15 mouse cellular contexts compared by ENCODE assay signal in genomic region chr14:48801283-48801682, GRCm38 (mm10).
DNase-seq lines count a peak whose midpoint lies in the region; ATAC-seq lines count a peak whose summit lies in the region.
"Had no signal": no experiment of that assay in that cellular context is flagged by ENCODE, and none has a peak within 500 bp of the region (broad histone marks: within the 10 kb centered on the region; RNA-seq: fewer than 3 reads in every experiment).

No protein-coding gene starts in this region.

- no peak overlapping the region for H3K27ac ChIP-seq in heart, embryonic 13.5 days (replicated peaks)
- no peak overlapping the region; the same call in 1 of the 2 replicates for H3K27ac ChIP-seq in embryonic facial prominence, embryonic 10.5 days (replicated peaks)
- no peak overlapping the region for H3K27ac ChIP-seq in forebrain, embryonic 13.5 days
- no peak overlapping the region for H3K27ac ChIP-seq in midbrain, embryonic 15.5 days
- H3K27ac ChIP-seq: liver, embryonic 12.5 days had no signal

- no peaks in the 10 kb centered on the region for H3K9me3 ChIP-seq in heart, embryonic 13.5 days
- H3K9me3 ChIP-seq in embryonic facial prominence, embryonic 10.5 days = no peaks in the 10 kb centered on the region
- no peaks in the 10 kb centered on the region for H3K9me3 ChIP-seq in forebrain, embryonic 13.5 days (replicated peaks)
- no peaks in the 10 kb centered on the region for H3K9me3 ChIP-seq in midbrain, embryonic 15.5 days
- H3K9me3 ChIP-seq: G1E; liver, embryonic 12.5 days had no signal

- no peaks in the 10 kb centered on the region for H3K27me3 ChIP-seq in heart, embryonic 13.5 days (replicated peaks)
- H3K27me3 ChIP-seq in embryonic facial prominence, embryonic 10.5 days (replicated peaks; ENCODE audit: low read depth, poor library complexity, severe bottlenecking) = peaks cover 19% of the 10 kb centered on the region
- peaks cover 67% of the 10 kb centered on the region for H3K27me3 ChIP-seq in forebrain, embryonic 13.5 days
- H3K27me3 ChIP-seq in midbrain, embryonic 15.5 days (replicated peaks) = no peaks in the 10 kb centered on the region
- H3K27me3 ChIP-seq: liver, embryonic 12.5 days had no signal

- no peak overlapping the region for H3K9ac ChIP-seq in heart, embryonic 13.5 days
- no peak overlapping the region for H3K9ac ChIP-seq in forebrain, embryonic 13.5 days
- no peak overlapping the region for H3K9ac ChIP-seq in midbrain, embryonic 15.5 days
- H3K9ac ChIP-seq: liver, embryonic 12.5 days had no signal

- H3K4me3 ChIP-seq in heart, embryonic 13.5 days = peak overlapping the region; percentile 9; the same call in 1 of the 2 replicates
- 0 out of 2 replicates have a peak overlapping the region, but pooled peaks have one; percentile 15 for H3K4me3 ChIP-seq in embryonic facial prominence, embryonic 10.5 days
- H3K4me3 ChIP-seq in forebrain, embryonic 13.5 days = no peak overlapping the region
- H3K4me3 ChIP-seq in midbrain, embryonic 15.5 days = 0 out of 2 replicates have a peak overlapping the region, but pooled peaks have one; percentile 5
- H3K4me3 ChIP-seq: liver, embryonic 12.5 days had no signal

- WGBS in heart, embryonic 13.5 days = 51% methylated on average over 14 of the region's 14 CpGs
- 33% methylated on average over 14 of the region's 14 CpGs for WGBS in embryonic facial prominence, embryonic 10.5 days
- WGBS in forebrain, embryonic 13.5 days = 25% methylated on average over 14 of the region's 14 CpGs
- WGBS in midbrain, embryonic 15.5 days = 23% methylated on average over 14 of the region's 14 CpGs

- H3K36me3 ChIP-seq in heart, embryonic 13.5 days = no peaks in the 10 kb centered on the region
- no peaks in the 10 kb centered on the region for H3K36me3 ChIP-seq in embryonic facial prominence, embryonic 10.5 days (replicated peaks)
- no peaks in the 10 kb centered on the region for H3K36me3 ChIP-seq in forebrain, embryonic 13.5 days (ENCODE audit: poor library complexity, severe bottlenecking)
- no peaks in the 10 kb centered on the region for H3K36me3 ChIP-seq in midbrain, embryonic 15.5 days (replicated peaks)
- H3K36me3 ChIP-seq: G1E; liver, embryonic 12.5 days had no signal

- intact Hi-C loops in heart, postnatal 14 days (cut with DNase I) = no loop called here

- no peak for ATAC-seq in heart, embryonic 13.5 days (ENCODE audit: extremely low read depth, insufficient number of reproducible peaks, low FRiP score, low TSS enrichment)
- ATAC-seq in forebrain, embryonic 13.5 days = no peak
- peak; percentile 62 for ATAC-seq in midbrain, embryonic 15.5 days (replicated peaks)
- ATAC-seq: inflammation-experienced regulatory T-cells, adult 6 months; liver, embryonic 12.5 days; lung, postnatal 0 days had no signal

- no peak for DNase-seq in heart, postnatal 14 days
- peak; percentile 28 for DNase-seq in embryonic facial prominence, embryonic 10.5 days (ENCODE audit: low spot score)
- no peak for DNase-seq in testis, postnatal 14 days (ENCODE audit: low spot score)
- DNase-seq in kidney, postnatal 36 days = no peak
- no peak for DNase-seq in Muller cell, postnatal 12 days (ENCODE audit: inconsistent ontology term)
- DNase-seq: adrenal gland, postnatal 14 days; cerebellum, postnatal 14 days; left cerebral cortex, postnatal 4 days had no signal

- H3K4me2 ChIP-seq in heart, embryonic 13.5 days = peak overlapping the region; percentile 37; the same call in 1 of the 2 replicates
- H3K4me2 ChIP-seq in forebrain, embryonic 13.5 days = peak overlapping the region; percentile 36
- H3K4me2 ChIP-seq in midbrain, embryonic 15.5 days = peak overlapping the region; percentile 40
- H3K4me2 ChIP-seq: liver, embryonic 12.5 days had no signal

- H3K4me1 ChIP-seq in heart, embryonic 13.5 days = 0 out of 2 replicates have a peak, but pooled peaks cover 2% of the 10 kb centered on the region
- peaks cover 24% of the 10 kb centered on the region for H3K4me1 ChIP-seq in embryonic facial prominence, embryonic 10.5 days
- H3K4me1 ChIP-seq in forebrain, embryonic 13.5 days = peaks cover 20% of the 10 kb centered on the region
- peaks cover 16% of the 10 kb centered on the region for H3K4me1 ChIP-seq in midbrain, embryonic 15.5 days
- H3K4me1 ChIP-seq: liver, embryonic 12.5 days had no signal
